Comparison of ENCODE assay signal across 7 mouse cellular contexts in the genomic region with DNA sequence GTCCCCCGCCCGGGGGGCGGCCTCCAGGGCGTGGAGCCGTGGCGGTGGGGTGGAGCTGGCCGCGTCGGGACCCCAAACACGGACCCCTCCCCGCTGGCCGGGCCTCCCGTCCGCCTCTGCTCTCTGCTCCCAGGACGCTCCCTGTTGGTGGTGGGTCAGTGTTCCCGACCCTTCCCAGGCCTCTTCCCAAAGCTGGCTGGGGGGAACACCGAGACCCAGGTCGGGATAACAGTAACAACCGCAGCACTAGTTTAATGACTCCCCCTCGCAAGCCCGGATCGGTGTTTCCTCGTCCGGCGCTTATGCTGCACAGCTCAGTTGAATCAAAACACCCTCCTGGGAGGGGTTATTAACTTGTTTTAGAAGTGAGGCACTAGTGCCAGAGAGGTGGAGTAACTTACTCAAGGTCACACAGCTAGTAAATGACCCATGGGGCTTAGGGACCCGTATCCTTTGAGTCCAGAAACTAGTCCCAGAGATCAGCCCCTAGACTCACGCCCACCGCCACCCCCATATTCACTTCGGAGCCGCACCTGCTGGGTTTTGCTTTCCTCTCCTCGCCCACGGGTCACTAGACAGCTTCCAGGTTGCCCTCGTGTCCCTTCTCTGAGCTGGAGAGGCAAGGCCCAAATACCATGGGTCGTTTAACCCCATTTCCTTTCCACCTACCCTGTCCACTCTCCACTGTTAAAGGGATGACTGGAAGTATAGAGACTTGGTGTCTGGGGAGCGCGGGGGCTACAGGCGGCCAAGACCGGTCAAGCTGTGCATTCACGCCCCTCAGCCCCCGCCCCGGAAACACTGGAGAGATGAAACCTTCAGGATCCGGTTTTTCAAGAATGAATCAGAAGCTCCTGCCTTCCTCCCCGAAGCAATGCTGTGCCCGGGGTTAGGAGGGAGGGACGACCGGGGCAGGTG. TPM values are rescaled to one million over a fixed set of nuclear protein-coding genes. Genes with fewer than 3 reads are reported as not detected.
DNase-seq lines count a peak whose midpoint lies in the region; ATAC-seq and TF ChIP-seq lines count a peak whose summit lies in the region.

No protein-coding gene starts in this region.

- no peak for DNase-seq in testis, postnatal 14 days (ENCODE audit: low spot score)
- peak; percentile 27 for DNase-seq in c-Kit-negative CD71-positive TER-119-positive erythroid progenitor cells, embryonic 14.5 days (ENCODE audit: low read depth, low spot score)
- peak; percentile 31 for DNase-seq in liver, adult 2 months (ENCODE audit: extremely low read depth, low read depth, low spot score)
- DNase-seq in neural tube, embryonic 11.5 days (ENCODE audit: low spot score): no peak
- DNase-seq in right cerebral cortex, postnatal 25 days: no peak

- no peaks in the 10 kb centered on the region for H3K27me3 ChIP-seq in testis, adult 2 months (ENCODE audit: control insufficient read depth, insufficient read depth, low read length)
- no peaks in the 10 kb centered on the region for H3K27me3 ChIP-seq in heart, embryonic 14.5 days (ENCODE audit: control insufficient read depth, insufficient read depth, low read length)
- H3K27me3 ChIP-seq in liver, adult 2 months (ENCODE audit: control insufficient read depth, insufficient read depth, low read length): no peaks in the 10 kb centered on the region
- no peaks in the 10 kb centered on the region for H3K27me3 ChIP-seq in neural tube, embryonic 11.5 days (ENCODE audit: control insufficient read depth, insufficient read depth, low read length)

- peak overlapping the region; percentile 88 for H3K4me3 ChIP-seq in testis, adult 2 months (ENCODE audit: control insufficient read depth, low read depth, low read length)
- H3K4me3 ChIP-seq in heart, embryonic 14.5 days (ENCODE audit: control insufficient read depth in 1 of 2, insufficient read depth in 1 of 2, low read depth in 1 of 2, low read length in 2 of 2): peak overlapping the region; percentile 95 to 98
- peak overlapping the region; percentile 77 for H3K4me3 ChIP-seq in liver, adult 2 months (ENCODE audit: insufficient read depth, low read depth, low read length)
- peak overlapping the region; percentile 87 for H3K4me3 ChIP-seq in neural tube, embryonic 11.5 days (ENCODE audit: low read depth, low read length)

- peak overlapping the region; percentile 93 for H3K9ac ChIP-seq in heart, embryonic 14.5 days (ENCODE audit: low read length)
- H3K9ac ChIP-seq in liver, adult 2 months (ENCODE audit: low read depth, low read length): peak overlapping the region; percentile 84
- peak overlapping the region; percentile 87 for H3K9ac ChIP-seq in neural tube, embryonic 11.5 days (ENCODE audit: low read length)

- no peaks in the 10 kb centered on the region for H3K36me3 ChIP-seq in testis, adult 2 months (ENCODE audit: control insufficient read depth, insufficient read depth, low read length)
- peaks cover 6% of the 10 kb centered on the region; the same call in 1 of the 2 replicates for H3K36me3 ChIP-seq in heart, embryonic 14.5 days (ENCODE audit: control insufficient read depth, insufficient read depth, low read length)
- H3K36me3 ChIP-seq in liver, adult 2 months (ENCODE audit: control insufficient read depth, insufficient read depth, low read length): no peaks in the 10 kb centered on the region
- H3K36me3 ChIP-seq in neural tube, embryonic 11.5 days (ENCODE audit: control insufficient read depth, insufficient read depth, low read length): no peaks in the 10 kb centered on the region; the same call in 1 of the 2 replicates

- H3K79me2 ChIP-seq in liver, adult 2 months (ENCODE audit: control insufficient read depth, insufficient read depth, low read length): no peaks in the 10 kb centered on the region

- no peaks in the 10 kb centered on the region for H3K9me3 ChIP-seq in heart, embryonic 14.5 days (ENCODE audit: control insufficient read depth, low read length)
- H3K9me3 ChIP-seq in neural tube, embryonic 11.5 days (ENCODE audit: control insufficient read depth, low read length): no peaks in the 10 kb centered on the region

- TF ChIP-seq CTCF in testis, adult 2 months (IDR thresholded peaks at IDR 0.05; ENCODE audit: control insufficient read depth, insufficient read depth, insufficient replicate concordance, low read depth, low read length): no peak
- no peak for TF ChIP-seq CTCF in liver, adult 2 months (IDR thresholded peaks at IDR 0.05; ENCODE audit: low read depth, low read length)

- H3K4me1 ChIP-seq in testis, adult 2 months (ENCODE audit: control insufficient read depth, insufficient read depth, low read length): peaks cover 16% of the 10 kb centered on the region
- H3K4me1 ChIP-seq in heart, embryonic 14.5 days (ENCODE audit: control insufficient read depth in 2 of 2, insufficient read depth in 2 of 2, low read length in 2 of 2): peaks cover 9 to 12% of the 10 kb centered on the region in 2 experiments
- H3K4me1 ChIP-seq in liver, adult 2 months (ENCODE audit: control insufficient read depth, insufficient read depth, low read length): peaks cover 5% of the 10 kb centered on the region
- H3K4me1 ChIP-seq in neural tube, embryonic 11.5 days (ENCODE audit: control insufficient read depth, insufficient read depth, low read length): peaks cover 10% of the 10 kb centered on the region

- peak overlapping the region; percentile 59; the same call in 1 of the 2 replicates for H3K27ac ChIP-seq in testis, adult 2 months (ENCODE audit: control insufficient read depth, insufficient read depth, low read depth, low read length)
- peak overlapping the region; percentile 50 to 77 for H3K27ac ChIP-seq in heart, embryonic 14.5 days (replicated peaks in 1 of 2; ENCODE audit: control insufficient read depth in 1 of 2, insufficient read depth in 1 of 2, low read depth in 2 of 2, low read length in 2 of 2)
- 0 out of 2 replicates have a peak overlapping the region, but pooled peaks have one; percentile 13 for H3K27ac ChIP-seq in liver, adult 2 months (replicated peaks; ENCODE audit: insufficient read depth, low read depth, low read length)
- 0 out of 2 replicates have a peak overlapping the region, but pooled peaks have one; percentile 29 for H3K27ac ChIP-seq in neural tube, embryonic 11.5 days (ENCODE audit: low read depth, low read length)

- peak overlapping the region; percentile 74 for H3K4me2 ChIP-seq in heart, embryonic 14.5 days (ENCODE audit: low read length)
- H3K4me2 ChIP-seq in neural tube, embryonic 11.5 days (ENCODE audit: low read depth): peak overlapping the region; percentile 95

- WGBS in heart, embryonic 14.5 days: under 1% methylated on average over 43 of the region's 46 CpGs
- 3% methylated on average over 46 of the region's 46 CpGs for WGBS in liver, adult 2 months
- 4% methylated on average over 46 of the region's 46 CpGs for WGBS in neural tube, embryonic 11.5 days

- ATAC-seq in heart, embryonic 14.5 days (ENCODE audit: insufficient number of reproducible peaks, insufficient read depth, low FRiP score, low read depth): peak; percentile 31
- ATAC-seq in neural tube, embryonic 11.5 days (ENCODE audit: insufficient read depth, low FRiP score, low TSS enrichment): peak; percentile 70; the same call in 1 of the 2 replicates

- TF ChIP-seq POLR2A in testis, adult 2 months (IDR thresholded peaks at IDR 0.05; ENCODE audit: control insufficient read depth, low read depth, low read length): no peak
- TF ChIP-seq POLR2A in liver, adult 2 months (IDR thresholded peaks at IDR 0.05; ENCODE audit: extremely low read depth, insufficient read depth, low read length): 0 out of 2 replicates have a peak, but pooled peaks have one; percentile 59

RNA-seq across cellular contexts. Expression of a gene that starts 0.5 kb away (rescaled TPM):
- polyA plus RNA-seq in testis, adult 2 months (2012; rRNA removed): 12.1 and 12.2 TPM in 2 replicates
- 133 and 139 TPM in 2 replicates for polyA plus RNA-seq in heart, embryonic 14.5 days (2014; fragmentation: Nextera tagmentation; extraction: Ambion mirVana)
- 12.6 and 14.6 TPM in 2 replicates for total RNA-seq in liver, adult 2 months (2014; rRNA removed)
- polyA plus RNA-seq in liver, adult 2 months (2012; rRNA removed): 14.5 and 15.7 TPM in 2 replicates
- 174 and 181 TPM in 2 replicates for polyA plus RNA-seq in neural tube, embryonic 11.5 days (2014; fragmentation: Nextera tagmentation; extraction: Ambion mirVana)

RNA-seq across cellular contexts. Expression of a gene that starts 13.5 kb away (rescaled TPM):
- polyA plus RNA-seq in testis, adult 2 months (2012; rRNA removed): 0.51 and 0.59 TPM in 2 replicates
- 0.42 and 0.58 TPM in 2 replicates for polyA plus RNA-seq in heart, embryonic 14.5 days (2014; fragmentation: Nextera tagmentation; extraction: Ambion mirVana)
- total RNA-seq in liver, adult 2 months (2014; rRNA removed): under 0.01 and 0.20 TPM in 2 replicates
- polyA plus RNA-seq in liver, adult 2 months (2012; rRNA removed): 0.11 and 0.20 TPM in 2 replicates
- 0.34 and 1.1 TPM in 2 replicates for polyA plus RNA-seq in neural tube, embryonic 11.5 days (2014; fragmentation: Nextera tagmentation; extraction: Ambion mirVana)

RNA-seq across cellular contexts. Expression of a gene that starts 45.0 kb away (rescaled TPM):
- polyA plus RNA-seq in testis, adult 2 months (2012; rRNA removed): 203 and 207 TPM in 2 replicates
- 37.0 and 38.2 TPM in 2 replicates for polyA plus RNA-seq in heart, embryonic 14.5 days (2014; fragmentation: Nextera tagmentation; extraction: Ambion mirVana)
- 8.3 and 12.4 TPM in 2 replicates for total RNA-seq in liver, adult 2 months (2014; rRNA removed)
- polyA plus RNA-seq in liver, adult 2 months (2012; rRNA removed): 17.0 and 18.2 TPM in 2 replicates
- 64.9 and 68.9 TPM in 2 replicates for polyA plus RNA-seq in neural tube, embryonic 11.5 days (2014; fragmentation: Nextera tagmentation; extraction: Ambion mirVana)

RNA-seq across cellular contexts. Expression of a gene that starts 45.2 kb away (rescaled TPM):
- 159 and 173 TPM in 2 replicates for polyA plus RNA-seq in testis, adult 2 months (2012; rRNA removed)
- 461 and 507 TPM in 2 replicates for polyA plus RNA-seq in heart, embryonic 14.5 days (2014; fragmentation: Nextera tagmentation; extraction: Ambion mirVana)
- 108 and 130 TPM in 2 replicates for total RNA-seq in liver, adult 2 months (2014; rRNA removed)
- polyA plus RNA-seq in liver, adult 2 months (2012; rRNA removed): 647 and 677 TPM in 2 replicates
- 734 and 760 TPM in 2 replicates for polyA plus RNA-seq in neural tube, embryonic 11.5 days (2014; fragmentation: Nextera tagmentation; extraction: Ambion mirVana)

RNA-seq across cellular contexts. Expression of a gene that starts 46.0 kb away (rescaled TPM):
- 13.3 and 16.6 TPM in 2 replicates for polyA plus RNA-seq in testis, adult 2 months (2012; rRNA removed)
- 19.5 and 22.7 TPM in 2 replicates for polyA plus RNA-seq in heart, embryonic 14.5 days (2014; fragmentation: Nextera tagmentation; extraction: Ambion mirVana)
- 17.3 and 20.1 TPM in 2 replicates for total RNA-seq in liver, adult 2 months (2014; rRNA removed)
- 18.0 and 28.8 TPM in 2 replicates for polyA plus RNA-seq in liver, adult 2 months (2012; rRNA removed)
- 29.3 and 29.5 TPM in 2 replicates for polyA plus RNA-seq in neural tube, embryonic 11.5 days (2014; fragmentation: Nextera tagmentation; extraction: Ambion mirVana)

Comparison
In these comparisons a context has a peak if more than half of its experiments do, and no peak if none do; other contexts are left out.
1. H3K27ac ChIP-seq: peak in every context shown above with its lines; median percentile 64 in heart, embryonic 14.5 days; 59 in testis, adult 2 months; 29 in neural tube, embryonic 11.5 days; 13 in liver, adult 2 months.
2. DNase-seq: peak in c-Kit-negative CD71-positive TER-119-positive erythroid progenitor cells, embryonic 14.5 days (single experiment) and liver, adult 2 months (single experiment); none in testis, postnatal 14 days (single experiment), neural tube, embryonic 11.5 days (single experiment) and right cerebral cortex, postnatal 25 days (single experiment).
3. Peak in every context shown above with its lines, with median percentiles within 50 percentile points of each other: H3K4me3 ChIP-seq and H3K9ac ChIP-seq.